Mouse (Mus musculus) kidney, adult 11 months (tissue): ENCODE measurements at regions not wholly inside any gene's neighbourhood (a gene's known extent, or its start where the extent isn't known, plus 50 kb on each side); places are given as distances from the start of the nearest gene placed in this dataset.

Source experiments
- DNase-seq: peaks from one replicate; pipeline ENCODE4 v3.0.0; 2022

DNA sequence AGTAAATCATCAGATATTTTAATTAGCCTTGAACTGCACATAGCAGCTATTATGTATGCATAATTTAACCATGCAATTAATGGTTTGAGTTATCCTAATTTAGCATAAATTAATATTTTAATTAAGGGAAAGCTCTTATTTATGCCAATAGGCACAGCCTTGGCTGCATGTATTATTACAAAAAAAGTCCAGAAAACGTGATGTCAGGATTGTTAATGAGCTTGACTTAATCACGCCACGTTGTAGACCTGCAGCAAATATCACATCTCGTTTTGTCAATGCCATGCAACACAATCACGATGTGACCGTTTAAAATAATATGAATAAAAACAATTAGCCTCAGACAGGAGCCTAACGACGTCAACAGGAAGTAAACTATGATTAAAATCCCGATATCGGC lies 189.9 kb downstream of the Plk2 start:
- DNase-seq, result no peak

DNA sequence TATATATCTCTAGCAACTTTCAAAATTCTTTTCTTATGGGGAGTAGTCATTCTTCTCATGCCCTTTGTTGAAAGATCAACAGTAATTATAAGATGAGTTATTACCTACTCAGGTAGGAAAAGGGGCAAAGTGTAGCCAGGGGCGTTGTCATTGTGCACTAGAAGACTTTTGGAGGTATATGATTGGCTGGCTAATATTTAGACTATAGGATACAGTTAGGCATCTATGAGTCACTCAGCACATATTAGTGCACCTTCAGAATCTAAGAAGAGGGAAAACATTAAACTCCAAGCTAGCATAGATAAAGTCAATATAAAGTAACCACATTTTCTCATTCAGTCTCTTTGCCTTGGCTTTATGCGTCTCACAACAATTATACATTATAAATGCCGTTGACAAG lies 199.8 kb downstream of the Plk2 start:
- DNase-seq, result no peak

DNA sequence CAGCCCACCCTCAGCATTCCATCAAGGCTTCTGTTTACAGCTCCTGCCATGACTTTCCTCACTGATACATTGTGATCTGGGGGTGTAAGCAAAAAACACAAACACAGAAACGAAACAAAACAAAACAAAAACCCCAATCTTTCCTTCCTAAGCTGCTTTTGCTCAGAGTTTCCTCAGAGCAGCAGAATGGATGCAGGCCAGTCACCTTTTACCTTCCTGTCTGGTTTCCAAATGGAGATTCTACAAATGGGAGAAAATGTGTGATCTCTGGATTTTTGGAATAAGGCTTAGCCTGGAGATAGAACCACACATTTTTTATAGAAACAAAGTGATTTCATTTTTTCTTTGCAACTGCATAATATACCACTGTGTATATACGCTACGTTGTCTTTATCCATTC lies 204.8 kb downstream of the Plk2 start:
- no peak for DNase-seq

GRCm38 (mm10) chr13:110600377-110600776 lies 205.5 kb downstream of the Plk2 start:
- peak; percentile 10 for DNase-seq

- no peak for DNase-seq
These were observed 206.5 kb downstream of the Plk2 start for GRCm38 (mm10) chr13:110601352-110601751.

- no peak for DNase-seq
These were observed 207.0 kb downstream of the Plk2 start for GRCm38 (mm10) chr13:110601840-110602239.

GRCm38 (mm10) chr13:110602894-110603293 lies 208.0 kb downstream of the Plk2 start:
- DNase-seq, result no peak

- no peak for DNase-seq
These were observed 224.2 kb downstream of the Plk2 start for GRCm38 (mm10) chr13:110619010-110619409.

DNA sequence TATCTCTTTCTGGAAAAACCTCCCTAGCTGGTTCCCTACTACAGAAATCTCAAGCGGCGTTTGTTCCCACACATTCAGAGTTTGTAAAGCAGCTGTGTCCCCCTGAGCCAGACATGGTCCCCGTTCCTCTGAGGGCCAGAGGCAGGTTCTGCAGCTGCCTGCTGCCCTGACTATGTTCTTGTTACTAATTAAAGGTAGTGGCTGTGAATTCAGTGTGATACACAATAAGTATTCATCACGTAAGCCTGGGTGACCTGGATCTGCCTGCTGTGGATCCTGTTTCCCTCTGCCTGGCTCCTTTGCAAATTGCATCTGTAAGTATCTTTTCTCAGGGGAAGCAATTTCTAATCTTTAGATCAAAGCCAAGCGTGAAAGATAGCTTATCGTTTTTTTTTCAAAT lies 232.3 kb downstream of the Plk2 start:
- DNase-seq, result no peak

GRCm38 (mm10) chr13:110627732-110628131 lies 232.9 kb downstream of the Plk2 start:
- no peak for DNase-seq

DNA sequence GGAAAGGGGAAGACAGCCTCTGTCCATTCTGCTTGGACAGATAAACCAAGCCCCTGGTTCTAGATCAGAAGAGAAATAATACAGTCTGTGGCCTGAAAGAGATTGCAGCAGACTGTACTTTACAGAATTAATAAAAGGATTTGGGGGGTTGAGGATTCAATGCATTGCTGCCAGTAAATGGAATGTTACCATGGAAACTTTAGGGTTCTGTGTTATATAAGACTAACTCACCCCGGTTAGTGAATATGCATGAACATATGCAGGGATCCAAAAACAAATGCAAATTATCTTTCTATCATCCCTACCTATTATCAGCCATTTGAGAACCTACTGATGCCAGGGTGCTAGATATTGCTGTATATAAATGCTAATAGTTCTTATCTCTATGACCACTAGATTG lies 233.4 kb downstream of the Plk2 start:
- DNase-seq, result no peak

DNA sequence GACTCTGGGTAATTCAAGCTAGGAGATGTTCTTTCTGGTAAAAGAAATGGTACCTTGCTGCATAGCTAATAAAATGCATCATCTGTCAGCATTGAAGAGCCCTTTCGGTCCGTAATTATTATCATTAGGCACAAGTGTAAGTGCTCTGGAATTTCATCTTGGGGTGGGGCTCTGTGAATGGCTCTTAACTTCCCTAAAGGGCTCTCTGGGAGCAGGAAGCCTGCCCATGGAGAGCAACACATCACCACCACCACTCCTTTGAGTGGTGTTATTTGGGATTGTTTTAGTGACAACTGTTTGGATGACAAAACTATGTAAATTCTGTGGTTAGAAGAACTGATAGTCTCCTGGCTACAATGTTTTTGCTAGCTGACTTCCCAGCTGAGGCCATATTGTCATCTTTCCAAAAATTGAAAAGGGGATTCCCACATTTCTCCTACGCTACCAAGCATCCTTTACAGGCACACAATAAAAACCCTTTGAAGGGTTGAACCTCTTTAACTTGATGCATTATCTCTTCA lies 238.5 kb downstream of the Plk2 start:
- no peak for DNase-seq

DNA sequence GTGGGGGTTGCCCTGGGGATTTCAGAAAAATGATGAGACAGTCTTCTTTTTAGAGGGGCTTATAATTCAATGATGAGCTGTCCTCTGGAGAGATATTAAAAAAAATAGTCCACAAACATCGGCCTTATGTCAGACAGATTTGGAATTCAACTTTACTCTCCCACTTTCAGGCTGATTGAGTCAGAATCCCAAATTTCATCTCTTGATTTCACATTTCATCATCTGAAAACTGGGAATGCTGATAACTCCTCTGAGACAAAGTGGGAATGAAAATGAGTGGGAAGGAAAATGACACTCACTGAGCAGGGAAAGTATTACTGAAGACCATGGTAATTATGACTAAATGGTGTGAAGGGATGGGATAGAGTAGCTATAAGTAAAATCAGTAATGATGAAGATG lies 239.1 kb downstream of the Plk2 start:
- no peak for DNase-seq

- DNase-seq, result no peak
These were observed 247.9 kb downstream of the Plk2 start for GRCm38 (mm10) chr13:110642792-110643191.

DNA sequence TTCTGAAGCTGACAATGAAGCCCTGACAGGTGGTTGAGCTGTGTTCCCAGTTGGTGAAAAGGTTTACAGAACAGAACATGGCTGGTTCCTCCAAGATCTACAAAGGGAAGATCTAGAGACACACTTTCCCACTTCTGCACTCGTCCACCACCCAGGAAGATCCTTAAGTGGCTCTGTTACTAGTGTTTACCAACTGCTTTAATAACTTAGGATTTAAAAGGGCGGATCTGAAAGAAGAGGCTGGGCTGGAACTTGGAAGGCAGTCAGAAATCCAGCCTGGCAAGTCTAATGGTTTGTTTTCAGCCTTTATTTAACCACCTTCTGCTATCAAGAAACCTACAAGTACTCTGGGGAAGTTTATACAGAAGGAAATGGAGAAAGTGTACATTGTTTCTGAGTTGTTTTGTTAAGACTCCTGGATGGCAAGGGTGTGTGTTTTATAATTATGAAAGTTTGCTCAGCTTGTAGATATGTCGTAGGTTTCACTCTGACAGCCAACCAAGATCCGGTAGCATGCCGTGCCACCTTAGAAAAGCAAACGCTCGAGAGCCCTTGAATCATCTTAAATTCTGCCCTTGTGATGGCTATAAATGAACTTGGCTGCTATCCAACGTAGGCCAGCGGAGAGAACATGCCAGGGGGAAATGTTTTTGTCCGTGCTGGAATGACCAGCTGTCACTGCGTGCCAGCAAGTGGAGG lies 248.5 kb downstream of the Plk2 start:
- DNase-seq, result peak; percentile 38

DNA sequence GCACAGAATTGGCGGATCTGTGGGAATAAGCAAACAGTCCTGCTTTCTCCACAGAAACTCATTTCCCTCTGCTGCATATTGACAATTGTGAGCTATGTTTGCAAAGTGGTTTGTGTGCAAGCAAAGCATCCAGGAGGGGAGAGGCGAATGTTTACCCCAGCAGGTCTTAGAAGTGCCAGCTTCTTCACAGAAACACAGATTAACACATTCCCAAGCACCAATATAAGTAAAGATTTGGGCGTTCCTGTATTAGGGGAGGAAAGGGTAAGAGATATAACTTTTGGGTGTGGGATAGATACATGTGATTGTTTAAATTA lies 249.0 kb downstream of the Plk2 start:
- no peak for DNase-seq

GRCm38 (mm10) chr13:110649378-110649777 lies 254.5 kb downstream of the Plk2 start:
- DNase-seq, result no peak

DNA sequence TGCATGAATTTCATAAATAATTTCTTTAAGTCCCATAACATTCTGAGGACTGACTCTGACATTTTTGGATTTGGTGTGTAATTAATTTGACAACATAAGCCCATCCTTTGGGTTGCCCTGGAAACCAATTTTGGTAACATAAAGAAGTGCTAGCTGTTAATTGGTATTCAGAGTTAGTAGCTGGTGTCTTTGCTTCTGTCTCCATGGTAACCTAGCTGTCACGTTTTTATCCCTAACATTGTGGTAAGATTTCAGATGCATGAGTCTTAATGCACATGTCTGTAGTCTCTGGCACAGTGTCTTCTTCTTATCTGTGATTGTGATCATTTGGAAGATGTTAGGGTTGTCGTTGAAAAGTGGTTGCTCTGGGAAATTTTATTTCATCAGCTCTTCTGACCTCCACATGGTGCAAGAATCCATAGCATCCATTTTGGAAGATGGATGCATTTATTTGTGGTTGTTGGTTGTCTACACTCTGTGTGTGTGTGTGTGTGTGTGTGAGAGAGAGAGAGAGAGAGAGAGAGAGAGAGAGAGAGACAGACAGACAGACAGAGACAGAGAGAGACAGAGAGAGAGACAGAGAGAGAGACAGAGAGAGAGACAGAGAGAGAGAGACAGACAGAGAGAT lies 255.1 kb downstream of the Plk2 start:
- DNase-seq, result no peak

- no peak for DNase-seq
These were observed 257.4 kb downstream of the Plk2 start for GRCm38 (mm10) chr13:110652201-110652600.

DNA sequence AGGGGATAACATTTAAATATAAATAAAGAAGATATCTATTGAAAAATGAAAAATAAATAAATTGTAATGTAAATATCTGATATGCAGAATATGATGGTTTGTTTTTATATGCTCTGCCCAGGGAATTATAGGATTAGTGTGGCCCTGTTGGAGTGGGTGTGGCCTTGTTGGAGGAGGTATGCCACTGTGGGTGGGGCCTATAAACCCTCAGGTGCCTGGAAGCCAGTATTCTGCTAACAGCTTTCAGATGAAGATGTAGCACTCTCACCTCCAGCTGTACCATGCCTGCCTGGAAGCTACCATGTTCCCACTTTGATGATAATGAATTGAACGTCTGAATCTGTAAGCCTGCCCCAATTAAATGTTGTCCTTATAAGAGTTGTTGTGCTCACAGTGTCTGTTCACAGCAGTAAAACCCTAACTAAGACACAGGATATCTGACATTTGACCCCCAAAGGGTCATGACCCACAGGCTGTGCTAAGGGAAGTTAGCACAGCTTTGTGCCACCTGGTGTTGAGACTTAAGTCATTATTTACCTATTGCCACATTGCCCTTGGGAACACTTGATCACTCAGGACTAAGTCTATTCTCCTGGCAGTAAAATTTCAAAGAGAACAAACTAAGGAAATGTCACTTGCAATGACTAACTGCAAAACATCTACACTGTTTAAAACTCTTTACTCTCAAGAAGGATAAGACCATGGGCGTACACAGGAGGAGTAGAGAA lies 270.4 kb downstream of the Plk2 start:
- no peak for DNase-seq

GRCm38 (mm10) chr13:110667276-110667956 lies 272.6 kb downstream of the Plk2 start:
- no peak for DNase-seq

- DNase-seq, result no peak
These were observed 278.7 kb downstream of the Plk2 start for GRCm38 (mm10) chr13:110673536-110673935.

- peak; percentile 5 for DNase-seq
These were observed 288.6 kb downstream of the Plk2 start for GRCm38 (mm10) chr13:110683259-110684041.
